Mouse (Mus musculus): ENCODE results near the gene Ormdl3. TPM values are rescaled to one million over a fixed set of nuclear protein-coding genes. Genes with fewer than 3 reads are reported as not detected.

The Ormdl3 gene
- polyA plus RNA-seq (2015; fragmentation: Illumina TruSeq; extraction: RNeasy Lipid Tissue Mini Kit (QIAGEN cat#74804); ENCODE audit: low read depth, low replicate concordance): 59.0 TPM

GRCm38 (mm10) chr11:98586892-98587563, at the start of gene Ormdl3:
Gene Ormdl3, minus strand, starts transcription at chr11:98587368.

GRCm38 (mm10) chr11:98625611-98626410, 38.6 kb upstream of the Ormdl3 start, which contains the start of the genes Gm12355 and Gsdma3:
Gene Gm12355, minus strand, starts transcription at chr11:98625661.
Gene Gsdma3, plus strand, starts transcription at chr11:98626360.

GRCm38 (mm10) chr11:98597991-98598390, 10.8 kb upstream of the Ormdl3 start, which contains the start of gene Lrrc3c:
Gene Lrrc3c, plus strand, starts transcription at chr11:98598291.

GRCm38 (mm10) chr11:98550975-98551828, 36.0 kb downstream of the Ormdl3 start, which contains the start of gene Zpbp2:
Gene Zpbp2, plus strand, starts transcription at chr11:98551097.

GRCm38 (mm10) chr11:98545711-98546231, 41.4 kb downstream of the Ormdl3 start, which contains the start of gene Ikzf3:
Gene Ikzf3, minus strand, starts transcription at chr11:98546031.

Other genes starting within 250 kb of the Ormdl3 start
- gene Ppp1r1b, start 239.0 kb downstream of the Ormdl3 start, polyA plus RNA-seq (2015; fragmentation: Illumina TruSeq; extraction: RNeasy Lipid Tissue Mini Kit (QIAGEN cat#74804); ENCODE audit: low read depth, low replicate concordance): 466 TPM
- gene Stard3, start 229.0 kb downstream of the Ormdl3 start, polyA plus RNA-seq (2015; fragmentation: Illumina TruSeq; extraction: RNeasy Lipid Tissue Mini Kit (QIAGEN cat#74804); ENCODE audit: low read depth, low replicate concordance): 44.9 TPM
- 8.1 TPM for gene Tcap, start 203.6 kb downstream of the Ormdl3 start, polyA plus RNA-seq (2015; fragmentation: Illumina TruSeq; extraction: RNeasy Lipid Tissue Mini Kit (QIAGEN cat#74804); ENCODE audit: low read depth, low replicate concordance)
- gene Pnmt, start 200.9 kb downstream of the Ormdl3 start, polyA plus RNA-seq (2015; fragmentation: Illumina TruSeq; extraction: RNeasy Lipid Tissue Mini Kit (QIAGEN cat#74804); ENCODE audit: low read depth, low replicate concordance): not detected
- 9.8 TPM for gene Pgap3, start 186.9 kb downstream of the Ormdl3 start, polyA plus RNA-seq (2015; fragmentation: Illumina TruSeq; extraction: RNeasy Lipid Tissue Mini Kit (QIAGEN cat#74804); ENCODE audit: low read depth, low replicate concordance)
- 1.3 TPM for gene Erbb2, start 174.9 kb downstream of the Ormdl3 start, polyA plus RNA-seq (2015; fragmentation: Illumina TruSeq; extraction: RNeasy Lipid Tissue Mini Kit (QIAGEN cat#74804); ENCODE audit: low read depth, low replicate concordance)
- 230 TPM for gene Mien1, start 148.4 kb downstream of the Ormdl3 start, polyA plus RNA-seq (2015; fragmentation: Illumina TruSeq; extraction: RNeasy Lipid Tissue Mini Kit (QIAGEN cat#74804); ENCODE audit: low read depth, low replicate concordance)
- gene Grb7, start 141.0 kb downstream of the Ormdl3 start, polyA plus RNA-seq (2015; fragmentation: Illumina TruSeq; extraction: RNeasy Lipid Tissue Mini Kit (QIAGEN cat#74804); ENCODE audit: low read depth, low replicate concordance): 2.9 TPM
- not detected for gene Ikzf3, start 41.3 kb downstream of the Ormdl3 start, polyA plus RNA-seq (2015; fragmentation: Illumina TruSeq; extraction: RNeasy Lipid Tissue Mini Kit (QIAGEN cat#74804); ENCODE audit: low read depth, low replicate concordance)
- not detected for gene Zpbp2, start 36.3 kb downstream of the Ormdl3 start, polyA plus RNA-seq (2015; fragmentation: Illumina TruSeq; extraction: RNeasy Lipid Tissue Mini Kit (QIAGEN cat#74804); ENCODE audit: low read depth, low replicate concordance)
- not detected for gene Lrrc3c, start 10.9 kb upstream of the Ormdl3 start, polyA plus RNA-seq (2015; fragmentation: Illumina TruSeq; extraction: RNeasy Lipid Tissue Mini Kit (QIAGEN cat#74804); ENCODE audit: low read depth, low replicate concordance)
- not detected for gene Gm12355, start 38.3 kb upstream of the Ormdl3 start, polyA plus RNA-seq (2015; fragmentation: Illumina TruSeq; extraction: RNeasy Lipid Tissue Mini Kit (QIAGEN cat#74804); ENCODE audit: low read depth, low replicate concordance)
- gene Gsdma3, start 39.0 kb upstream of the Ormdl3 start, polyA plus RNA-seq (2015; fragmentation: Illumina TruSeq; extraction: RNeasy Lipid Tissue Mini Kit (QIAGEN cat#74804); ENCODE audit: low read depth, low replicate concordance): not detected
- not detected for gene Gsdma2, start 59.4 kb upstream of the Ormdl3 start, polyA plus RNA-seq (2015; fragmentation: Illumina TruSeq; extraction: RNeasy Lipid Tissue Mini Kit (QIAGEN cat#74804); ENCODE audit: low read depth, low replicate concordance)
- not detected for gene Gsdma, start 77.0 kb upstream of the Ormdl3 start, polyA plus RNA-seq (2015; fragmentation: Illumina TruSeq; extraction: RNeasy Lipid Tissue Mini Kit (QIAGEN cat#74804); ENCODE audit: low read depth, low replicate concordance)
- gene Psmd3, start 95.2 kb upstream of the Ormdl3 start, polyA plus RNA-seq (2015; fragmentation: Illumina TruSeq; extraction: RNeasy Lipid Tissue Mini Kit (QIAGEN cat#74804); ENCODE audit: low read depth, low replicate concordance): 113 TPM
- not detected for gene Csf3, start 113.9 kb upstream of the Ormdl3 start, polyA plus RNA-seq (2015; fragmentation: Illumina TruSeq; extraction: RNeasy Lipid Tissue Mini Kit (QIAGEN cat#74804); ENCODE audit: low read depth, low replicate concordance)
- 76.2 TPM for gene Med24, start 142.1 kb upstream of the Ormdl3 start, polyA plus RNA-seq (2015; fragmentation: Illumina TruSeq; extraction: RNeasy Lipid Tissue Mini Kit (QIAGEN cat#74804); ENCODE audit: low read depth, low replicate concordance)
- gene Thra, start 153.3 kb upstream of the Ormdl3 start, polyA plus RNA-seq (2015; fragmentation: Illumina TruSeq; extraction: RNeasy Lipid Tissue Mini Kit (QIAGEN cat#74804); ENCODE audit: low read depth, low replicate concordance): 652 TPM
- gene Nr1d1, start 188.0 kb upstream of the Ormdl3 start, polyA plus RNA-seq (2015; fragmentation: Illumina TruSeq; extraction: RNeasy Lipid Tissue Mini Kit (QIAGEN cat#74804); ENCODE audit: low read depth, low replicate concordance): 59.3 TPM
- gene Msl1, start 208.1 kb upstream of the Ormdl3 start, polyA plus RNA-seq (2015; fragmentation: Illumina TruSeq; extraction: RNeasy Lipid Tissue Mini Kit (QIAGEN cat#74804); ENCODE audit: low read depth, low replicate concordance): 117 TPM
- gene Casc3, start 217.5 kb upstream of the Ormdl3 start, polyA plus RNA-seq (2015; fragmentation: Illumina TruSeq; extraction: RNeasy Lipid Tissue Mini Kit (QIAGEN cat#74804); ENCODE audit: low read depth, low replicate concordance): 37.6 TPM
- gene Rapgefl1, start 249.4 kb upstream of the Ormdl3 start, polyA plus RNA-seq (2015; fragmentation: Illumina TruSeq; extraction: RNeasy Lipid Tissue Mini Kit (QIAGEN cat#74804); ENCODE audit: low read depth, low replicate concordance): 89.1 TPM